13 mouse cellular contexts compared by ENCODE assay signal in genomic region chr8:27481228-27481627, GRCm38 (mm10). TPM values are rescaled to one million over a fixed set of nuclear protein-coding genes. Genes with fewer than 3 reads are reported as not detected.
DNase-seq lines count a peak whose midpoint lies in the region; ATAC-seq and TF ChIP-seq lines count a peak whose summit lies in the region.
"Had no signal": no experiment of that assay in that cellular context is flagged by ENCODE, and none has a peak within 500 bp of the region (broad histone marks: within the 10 kb centered on the region; RNA-seq: fewer than 3 reads in every experiment).

No protein-coding gene starts in this region.

- H3K27me3 ChIP-seq in embryonic facial prominence, embryonic 14.5 days (replicated peaks; ENCODE audit: control insufficient read depth, insufficient read depth, low read length): no peaks in the 10 kb centered on the region
- H3K27me3 ChIP-seq: hindbrain, embryonic 15.5 days; limb, embryonic 15.5 days; midbrain, embryonic 12.5 days had no signal

- ATAC-seq in embryonic facial prominence, embryonic 14.5 days (ENCODE audit: low read depth): no peak

- intact Hi-C loops in gastrocnemius, adult 2 months (cut with DNase I): no loop called here
- intact Hi-C loops in left cerebral cortex, postnatal 25 days (cut with DNase I): loop anchor here (2.0 kb wide), 1 partner anchor 118 kb away; no protein-coding TSS in a partner anchor
- intact Hi-C loops in left cerebral cortex, postnatal 36 days (cut with DNase I): loop anchor here (2.0 kb wide), 1 partner anchor 116 kb away; no protein-coding TSS in a partner anchor

- peak; percentile 27; the same call in 1 of the 2 replicates for TF ChIP-seq CTCF in gastrocnemius, adult 2 months (IDR thresholded peaks at IDR 0.05)

- H3K9ac ChIP-seq in embryonic facial prominence, embryonic 14.5 days (ENCODE audit: low read depth, low read length): no peak overlapping the region
- H3K9ac ChIP-seq: hindbrain, embryonic 15.5 days; limb, embryonic 15.5 days; midbrain, embryonic 12.5 days had no signal

- H3K4me3 ChIP-seq in gastrocnemius, adult 2 months: no peak overlapping the region
- H3K4me3 ChIP-seq in embryonic facial prominence, embryonic 14.5 days (ENCODE audit: low read depth, low read length): no peak overlapping the region
- H3K4me3 ChIP-seq: hindbrain, embryonic 15.5 days; limb, embryonic 15.5 days; midbrain, embryonic 12.5 days had no signal

- no peak for DNase-seq in gastrocnemius, adult 2 months
- no peak for DNase-seq in gastrocnemius, postnatal 25 days
- DNase-seq in left cerebral cortex, postnatal 25 days (ENCODE audit: low spot score in 2 of 2): peak; percentile 2 to 31
- no peak for DNase-seq in left cerebral cortex, postnatal 36 days (ENCODE audit: low spot score in 2 of 2)
- peak; percentile 33 for DNase-seq in ES-CJ7 (ENCODE audit: low read depth, low spot score)
- peak; percentile 39 for DNase-seq in embryonic facial prominence, embryonic 14.5 days (ENCODE audit: low spot score)
- no peak for DNase-seq in thymus, adult 18-20 months
- no peak for DNase-seq in heart, postnatal 4 days
- DNase-seq: thymus, postnatal 25 days had no signal

- no peaks in the 10 kb centered on the region for H3K4me1 ChIP-seq in embryonic facial prominence, embryonic 14.5 days (ENCODE audit: control insufficient read depth, insufficient read depth, low read length)
- H3K4me1 ChIP-seq: hindbrain, embryonic 15.5 days; limb, embryonic 15.5 days; midbrain, embryonic 12.5 days had no signal

- no peaks in the 10 kb centered on the region for H3K9me3 ChIP-seq in embryonic facial prominence, embryonic 14.5 days (ENCODE audit: control insufficient read depth, low read length)
- H3K9me3 ChIP-seq: G1E; hindbrain, embryonic 15.5 days; limb, embryonic 15.5 days; midbrain, embryonic 12.5 days had no signal

- no peaks in the 10 kb centered on the region for H3K36me3 ChIP-seq in embryonic facial prominence, embryonic 14.5 days (ENCODE audit: control insufficient read depth, insufficient read depth, low read length)
- H3K36me3 ChIP-seq: G1E; hindbrain, embryonic 15.5 days; limb, embryonic 15.5 days; midbrain, embryonic 12.5 days had no signal

- no peak overlapping the region for H3K4me2 ChIP-seq in embryonic facial prominence, embryonic 14.5 days (ENCODE audit: low read depth, low read length)
- H3K4me2 ChIP-seq: hindbrain, embryonic 15.5 days; limb, embryonic 15.5 days; midbrain, embryonic 12.5 days had no signal

- 29% methylated on average over 2 of the region's 2 CpGs for WGBS in embryonic facial prominence, embryonic 14.5 days

- H3K27ac ChIP-seq in gastrocnemius, adult 2 months: no peak overlapping the region
- no peak overlapping the region for H3K27ac ChIP-seq in embryonic facial prominence, embryonic 14.5 days (replicated peaks; ENCODE audit: low read depth, low read length)
- H3K27ac ChIP-seq: hindbrain, embryonic 15.5 days; limb, embryonic 15.5 days; midbrain, embryonic 12.5 days had no signal

RNA-seq across cellular contexts. Expression of gene Poteg, which starts 33.8 kb away (rescaled TPM):
- not detected for total RNA-seq in gastrocnemius, adult 2 months (2021)
- not detected for total RNA-seq in gastrocnemius, postnatal 25 days (2021)
- not detected for total RNA-seq in left cerebral cortex, postnatal 25 days (2021)
- not detected for total RNA-seq in left cerebral cortex, postnatal 36 days (2021)
- polyA plus RNA-seq in embryonic facial prominence, embryonic 14.5 days (2014; fragmentation: Nextera tagmentation; extraction: Ambion mirVana): not detected in 2 replicates
- total RNA-seq in heart, postnatal 4 days (2021): not detected
- total RNA-seq: G1E had no signal
- polyA plus RNA-seq: G1E; hindbrain, embryonic 15.5 days; limb, embryonic 15.5 days; midbrain, embryonic 12.5 days had no signal

RNA-seq across cellular contexts. Expression of gene Gm45861, which starts 34.3 kb away (rescaled TPM):
- not detected for total RNA-seq in gastrocnemius, adult 2 months (2021)
- not detected for total RNA-seq in gastrocnemius, postnatal 25 days (2021)
- total RNA-seq in left cerebral cortex, postnatal 25 days (2021): under 1 TPM in 1 of 2 experiments, not detected in 1; 0.07 TPM
- not detected for total RNA-seq in left cerebral cortex, postnatal 36 days (2021)
- polyA plus RNA-seq in embryonic facial prominence, embryonic 14.5 days (2014; fragmentation: Nextera tagmentation; extraction: Ambion mirVana): not detected in 2 replicates
- not detected for total RNA-seq in heart, postnatal 4 days (2021)
- polyA plus RNA-seq: G1E; hindbrain, embryonic 15.5 days; limb, embryonic 15.5 days; midbrain, embryonic 12.5 days had no signal

Comparison
In these comparisons a context has a peak if more than half of its experiments do, and no peak if none do; other contexts are left out.
1. DNase-seq: peak in left cerebral cortex, postnatal 25 days (2 of 2), ES-CJ7 (single experiment) and embryonic facial prominence, embryonic 14.5 days (single experiment); none in gastrocnemius, adult 2 months (single experiment), gastrocnemius, postnatal 25 days (single experiment), left cerebral cortex, postnatal 36 days (0 of 2), thymus, adult 18-20 months (0 of 2) and heart, postnatal 4 days (single experiment).